Mouse (Mus musculus) forebrain, postnatal 0 days (tissue): ENCODE measurements around the gene Exoc4. TPM values are rescaled to one million over a fixed set of nuclear protein-coding genes. Genes with fewer than 3 reads are reported as not detected.

Experiments used
- ATAC-seq: fragments of 200-750 bp; cut with Nextera tagmentation; 2 replicates; pipeline ENCODE4 v1.8.0; 2017; ENCODE audit warnings: mild to moderate bottlenecking, moderate library complexity
- DNase-seq: peaks from one replicate; pipeline ENCODE4 v3.0.0-alpha.2; 2015
- H3K27ac ChIP-seq: fragments of 300-500 bp; sonication (generic); 2 replicates; pipeline ENCODE4 v1.5.1; 2014; ENCODE audit warnings: low read depth, mild to moderate bottlenecking, antibody characterized with exemption, low read length, moderate library complexity, mixed read lengths
- H3K27me3 ChIP-seq: fragments of 300-500 bp; sonication (generic); 2 replicates; pipeline ENCODE4 v1.6.1; 2014; ENCODE audit warnings: mild to moderate bottlenecking, low read length, mixed read lengths; ENCODE audit not compliant: insufficient read depth
- H3K36me3 ChIP-seq: fragments of 300-500 bp; sonication (generic); 2 replicates; pipeline ENCODE4 v1.6.1; 2014; ENCODE audit warnings: mild to moderate bottlenecking, moderate library complexity; ENCODE audit not compliant: insufficient read depth
- H3K4me1 ChIP-seq: fragments of 300-500 bp; sonication (generic); 2 replicates; pipeline ENCODE4 v1.6.1; 2014; ENCODE audit warnings: antibody characterized with exemption; ENCODE audit not compliant: insufficient read depth
- H3K4me2 ChIP-seq: fragments of 300-500 bp; sonication (generic); 2 replicates; pipeline ENCODE4 v1.6.1; 2014; ENCODE audit warnings: low read depth, mild to moderate bottlenecking, moderate library complexity
- H3K4me3 ChIP-seq: fragments of 300-500 bp; sonication (generic); 2 replicates; pipeline ENCODE4 v1.5.1; 2014; ENCODE audit warnings: low read depth, low read length, mixed read lengths
- H3K9ac ChIP-seq: fragments of 300-500 bp; sonication (generic); 2 replicates; pipeline ENCODE4 v1.6.1; 2014; ENCODE audit warnings: mild to moderate bottlenecking
- H3K9me3 ChIP-seq: fragments of 300-500 bp; sonication (generic); 2 replicates; pipeline ENCODE4 v1.6.1; 2016; ENCODE audit warnings: low read length
- CTCF ChIP-seq: sonication (generic); IDR thresholded peaks from 2 replicates; pipeline ENCODE4 v1.5.1; 2016; ENCODE audit warnings: antibody characterized with exemption, control low read depth, low read depth
- WGBS: fragments of 180-500 bp; shearing (Covaris S2); extraction: QIAGEN DNeasy Blood & Tissue Kit; methylation state at CpG from one replicate; pipeline ENCODE4 v1.1.7; 2014; 5-methylcytosine and 5-hydroxymethylcytosine counted together
- polyA plus RNA-seq: library from polyadenylated mRNA; unstranded; fragments of >200 nt; fragmentation: Nextera tagmentation; extraction: Ambion mirVana; gene quantifications from 2 replicates; pipeline ENCODE4 v1.2.1, GENCODE M21; 2015
- total RNA-seq: library from RNA; depleted of rRNA; stranded (reverse); fragments of >200 nt; gene quantifications from 2 replicates; pipeline ENCODE4 v1.2.3, GENCODE M21; 2014

The Exoc4 gene
- total and polyA plus RNA-seq, 2 experiments from 2014 or later = 29.0 to 90.9 TPM

- no peak for TF ChIP-seq CTCF
- Histone ChIP-seq H3K9me3 (no peaks in the 10 kb centered on the region), H3K4me3 (no peak overlapping the region), H3K27me3 (no peaks in the 10 kb centered on the region), H3K4me1 (peaks cover 4% of the 10 kb centered on the region; the same call in 1 of the 2 replicates), H3K27ac (no peak overlapping the region), H3K4me2 (no peak overlapping the region), H3K9ac (no peak overlapping the region), H3K36me3 (no peaks in the 10 kb centered on the region)
- DNase-seq (no peak), ATAC-seq (no peak)
- 80% methylated on average over 9 of the region's 9 CpGs for WGBS
These were observed 733.8 kb downstream of the Exoc4 start for GRCm38 (mm10) chr6:33982709-33983108.

GRCm38 (mm10) chr6:33987132-33987531 is 738.2 kb downstream of the Exoc4 start:
- Histone ChIP-seq H3K4me1 (no peaks in the 10 kb centered on the region), H3K9ac (no peak overlapping the region), H3K4me2 (no peak overlapping the region), H3K27me3 (no peaks in the 10 kb centered on the region), H3K4me3 (no peak overlapping the region), H3K9me3 (no peaks in the 10 kb centered on the region), H3K27ac (no peak overlapping the region), H3K36me3 (no peaks in the 10 kb centered on the region)
- WGBS = 68% methylated on average over 5 of the region's 5 CpGs
- DNase-seq (no peak), ATAC-seq (no peak)
- no peak for TF ChIP-seq CTCF

GRCm38 (mm10) chr6:33992213-33993034 is 743.5 kb downstream of the Exoc4 start:
- ATAC-seq = peak; percentile 81
- no peaks in the 10 kb centered on the region for H3K4me1 ChIP-seq
- H3K9ac ChIP-seq = peak overlapping the region; percentile 14; the same call in 1 of the 2 replicates
- H3K4me3 ChIP-seq = no peak overlapping the region; the same call in none of the 2 replicates
- H3K4me2 ChIP-seq = peak overlapping the region; percentile 39
- H3K27ac ChIP-seq = no peak overlapping the region
- no peaks in the 10 kb centered on the region for H3K27me3 ChIP-seq
- no peaks in the 10 kb centered on the region for H3K9me3 ChIP-seq
- peak; percentile 50 for DNase-seq
- 27% methylated on average over 24 of the region's 24 CpGs for WGBS
- no peaks in the 10 kb centered on the region for H3K36me3 ChIP-seq
- TF ChIP-seq CTCF = no peak

GRCm38 (mm10) chr6:33993842-33994241 is 745.0 kb downstream of the Exoc4 start:
- H3K4me3 ChIP-seq = no peak overlapping the region
- H3K4me2 ChIP-seq = no peak overlapping the region
- DNase-seq (no peak), ATAC-seq (no peak)
- TF ChIP-seq CTCF = no peak
- no peaks in the 10 kb centered on the region for H3K9me3 ChIP-seq
- WGBS = 76% methylated on average over 6 of the region's 6 CpGs
- H3K27ac ChIP-seq = no peak overlapping the region
- H3K9ac ChIP-seq = no peak overlapping the region
- no peaks in the 10 kb centered on the region for H3K4me1 ChIP-seq
- no peaks in the 10 kb centered on the region for H3K27me3 ChIP-seq
- H3K36me3 ChIP-seq = no peaks in the 10 kb centered on the region

- Histone ChIP-seq H3K4me2 (no peak overlapping the region), H3K27ac (no peak overlapping the region), H3K4me3 (no peak overlapping the region), H3K4me1 (no peaks in the 10 kb centered on the region), H3K9ac (no peak overlapping the region), H3K9me3 (no peaks in the 10 kb centered on the region), H3K27me3 (no peaks in the 10 kb centered on the region), H3K36me3 (no peaks in the 10 kb centered on the region)
- ATAC-seq = no peak
- DNase-seq = no peak
- TF ChIP-seq CTCF = no peak
- 40% methylated on average over 4 of the region's 4 CpGs for whole genome bisulfite sequencing
These were observed 749.7 kb downstream of the Exoc4 start for GRCm38 (mm10) chr6:33998590-33998989.

GRCm38 (mm10) chr6:33999530-33999929 is 750.6 kb downstream of the Exoc4 start:
- ATAC-seq (no peak), DNase-seq (no peak)
- peak; percentile 21; the same call in 1 of the 2 replicates for TF ChIP-seq CTCF
- H3K9ac ChIP-seq = no peak overlapping the region
- no peak overlapping the region for H3K4me2 ChIP-seq
- H3K36me3 ChIP-seq = no peaks in the 10 kb centered on the region
- no peaks in the 10 kb centered on the region for H3K4me1 ChIP-seq
- whole genome bisulfite sequencing = 12% methylated on average over 7 of the region's 7 CpGs
- no peak overlapping the region for H3K27ac ChIP-seq
- no peaks in the 10 kb centered on the region for H3K9me3 ChIP-seq
- no peaks in the 10 kb centered on the region for H3K27me3 ChIP-seq
- no peak overlapping the region for H3K4me3 ChIP-seq

- H3K9ac ChIP-seq = no peak overlapping the region
- no peak overlapping the region for H3K27ac ChIP-seq
- no peaks in the 10 kb centered on the region for H3K4me1 ChIP-seq
- no peak for DNase-seq
- no peaks in the 10 kb centered on the region for H3K36me3 ChIP-seq
- no peak overlapping the region for H3K4me2 ChIP-seq
- H3K27me3 ChIP-seq = no peaks in the 10 kb centered on the region
- no peak for ATAC-seq
- no peak for TF ChIP-seq CTCF
- no peak overlapping the region for H3K4me3 ChIP-seq
- WGBS = 85% methylated on average over 7 of the region's 7 CpGs
- H3K9me3 ChIP-seq = no peaks in the 10 kb centered on the region
These were observed 751.8 kb downstream of the Exoc4 start for GRCm38 (mm10) chr6:34000644-34001043.
